Mouse (Mus musculus) urinary bladder, postnatal 4 days (tissue): ENCODE data around the gene Gm10775.
A peak's percentile ranks its signal among the peaks of the same experiment; 100 is the strongest.

Source experiments
- DNase-seq, 2 experiments: peaks; one replicate each; pipeline ENCODE4 v3.0.0; 2021 to 2022; ENCODE audit warnings: low spot score in 2 of 2

The Gm10775 gene

DNA sequence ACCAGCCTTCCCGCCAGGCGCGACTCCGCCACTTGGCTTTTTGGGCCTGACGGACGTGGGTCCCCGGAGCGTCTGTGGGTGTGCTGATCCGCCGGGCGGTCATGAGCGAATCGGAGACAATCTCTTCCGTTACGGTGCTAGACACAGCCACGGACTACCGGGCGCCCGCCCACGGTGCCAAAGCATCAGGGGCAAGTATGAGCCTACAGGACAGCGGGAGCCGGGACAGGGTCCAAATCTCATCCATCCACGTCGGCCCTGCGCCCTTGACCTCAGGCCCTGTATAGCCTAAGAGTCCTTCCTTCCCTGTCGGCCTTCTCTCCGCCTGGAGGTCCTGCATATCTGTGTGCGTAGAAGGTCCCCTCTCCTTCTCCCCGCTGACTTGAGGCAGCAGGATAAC lies at the start of gene Gm10775:
Gene Gm10775 (plus strand): TSS at position 301 of the 400 bp plus-strand sequence.
- DNase-seq = no peak

- no peak for DNase-seq
These were observed 33.4 kb upstream of the Gm10775 start for GRCm38 (mm10) chr13:65225945-65226344.

GRCm38 (mm10) chr13:65226657-65227056 lies 32.7 kb upstream of the Gm10775 start:
- DNase-seq = no peak

DNA sequence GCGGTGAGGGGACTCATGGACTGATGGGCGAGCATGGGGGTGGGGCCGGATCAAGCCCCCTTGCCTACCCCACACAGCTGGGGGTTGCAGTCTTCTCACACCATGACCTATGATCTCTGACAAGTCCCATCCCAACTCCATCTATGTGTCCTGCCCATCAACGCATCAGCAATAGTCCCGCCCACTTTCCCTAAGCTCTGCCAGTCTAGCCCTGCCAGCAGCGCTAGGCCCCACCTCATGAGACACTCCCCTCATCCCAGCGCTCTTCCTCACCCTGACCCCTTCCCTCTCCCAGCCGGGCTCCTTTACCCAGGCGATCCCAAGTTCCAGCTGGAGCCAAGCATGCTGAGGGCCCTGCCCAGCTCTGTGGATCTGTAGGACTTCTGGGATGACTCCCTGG lies 22.1 kb upstream of the Gm10775 start:
- DNase-seq = no peak

DNA sequence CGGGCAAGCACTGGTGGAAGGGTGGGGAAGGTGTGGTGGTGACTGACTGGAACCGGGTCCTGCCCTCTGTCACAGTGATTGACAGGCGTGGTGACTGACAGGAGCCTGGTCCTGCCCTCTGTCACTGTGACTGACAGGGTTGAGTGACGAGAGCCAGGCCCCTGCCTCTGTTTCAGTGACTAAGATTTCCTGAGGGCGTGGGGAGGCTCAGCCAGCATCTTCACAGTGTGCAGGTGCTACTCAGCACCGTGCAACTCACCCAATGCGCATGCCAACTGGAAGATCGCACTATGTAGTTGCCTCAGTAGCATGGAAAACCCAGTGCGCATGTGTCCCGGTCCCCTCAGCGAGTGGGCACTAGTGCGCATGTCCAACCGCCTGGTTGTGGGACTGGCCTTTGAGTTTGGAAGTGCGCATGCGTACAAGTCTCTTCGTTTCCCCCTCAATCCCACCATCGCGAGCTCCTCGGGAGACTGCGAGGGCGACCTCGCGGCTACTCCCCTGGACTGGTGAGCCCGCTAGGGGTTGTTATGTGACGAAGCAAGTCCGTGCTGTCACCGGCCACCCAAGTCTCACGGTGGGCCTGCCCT lies 18.7 kb upstream of the Gm10775 start:
- peak; percentile 94 to 95 for DNase-seq

- peak; percentile 91 to 95 for DNase-seq
These were observed 18.2 kb upstream of the Gm10775 start for GRCm38 (mm10) chr13:65241099-65241626.

DNA sequence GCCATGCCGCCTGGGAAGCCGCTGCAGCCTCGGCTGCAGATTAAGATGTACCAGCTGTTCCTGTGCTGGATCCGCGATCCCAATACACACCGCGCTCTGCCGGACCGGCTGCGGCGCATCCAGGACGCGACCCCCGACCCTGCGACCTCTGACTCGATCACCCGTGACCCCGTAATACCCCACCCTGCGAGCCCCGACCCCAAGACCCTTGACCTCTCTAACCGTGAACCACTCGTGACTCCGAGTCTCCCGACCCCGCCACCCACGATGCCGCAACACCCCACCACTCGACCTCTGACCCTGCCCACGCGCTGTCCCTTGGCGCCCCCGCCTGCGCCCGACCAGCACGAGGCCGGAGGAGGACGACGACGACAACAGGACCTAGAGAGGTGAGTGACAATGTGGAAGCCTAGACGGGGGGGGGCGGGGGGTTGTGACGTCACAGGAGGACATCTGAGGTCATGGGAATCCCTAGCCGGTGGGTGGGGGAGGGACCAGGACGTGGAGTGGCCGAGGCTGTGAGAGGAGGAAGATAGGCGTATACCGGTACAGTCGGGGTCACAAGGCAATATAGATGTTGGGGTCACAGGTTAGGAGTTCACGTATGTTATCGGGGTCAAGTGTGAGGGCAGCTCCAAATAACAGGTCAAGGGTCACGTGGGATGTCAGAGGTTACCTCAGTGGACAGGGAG lies 17.6 kb upstream of the Gm10775 start:
- no peak for DNase-seq

- DNase-seq = no peak
These were observed 17.0 kb upstream of the Gm10775 start for GRCm38 (mm10) chr13:65242319-65242787.

DNA sequence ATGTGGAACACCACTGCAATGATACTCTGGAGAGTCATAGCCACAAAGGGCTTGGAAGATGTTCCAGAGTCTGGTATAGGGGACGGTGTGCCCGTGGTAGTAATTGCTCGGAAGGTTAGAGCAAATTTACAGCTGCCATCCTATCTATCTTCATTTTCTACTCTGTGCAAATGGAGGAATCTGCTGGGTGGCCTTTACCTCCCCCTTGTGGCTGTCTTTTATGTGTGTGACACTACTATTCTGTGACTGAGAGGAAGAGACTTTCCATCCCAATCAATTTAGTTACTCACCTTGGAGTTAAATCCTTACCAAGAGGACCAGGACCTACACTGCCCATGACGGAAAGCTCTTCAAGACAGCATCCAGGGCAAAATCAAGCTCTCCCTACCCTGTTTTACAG lies 16.1 kb upstream of the Gm10775 start:
- DNase-seq = no peak

- no peak for DNase-seq
These were observed 974 bp upstream of the Gm10775 start for GRCm38 (mm10) chr13:65258175-65258954.

- DNase-seq = no peak
These were observed 2.7 kb downstream of the Gm10775 start for GRCm38 (mm10) chr13:65262086-65262485.

GRCm38 (mm10) chr13:65277994-65278382 lies 18.6 kb downstream of the Gm10775 start:
- DNase-seq = no peak

DNA sequence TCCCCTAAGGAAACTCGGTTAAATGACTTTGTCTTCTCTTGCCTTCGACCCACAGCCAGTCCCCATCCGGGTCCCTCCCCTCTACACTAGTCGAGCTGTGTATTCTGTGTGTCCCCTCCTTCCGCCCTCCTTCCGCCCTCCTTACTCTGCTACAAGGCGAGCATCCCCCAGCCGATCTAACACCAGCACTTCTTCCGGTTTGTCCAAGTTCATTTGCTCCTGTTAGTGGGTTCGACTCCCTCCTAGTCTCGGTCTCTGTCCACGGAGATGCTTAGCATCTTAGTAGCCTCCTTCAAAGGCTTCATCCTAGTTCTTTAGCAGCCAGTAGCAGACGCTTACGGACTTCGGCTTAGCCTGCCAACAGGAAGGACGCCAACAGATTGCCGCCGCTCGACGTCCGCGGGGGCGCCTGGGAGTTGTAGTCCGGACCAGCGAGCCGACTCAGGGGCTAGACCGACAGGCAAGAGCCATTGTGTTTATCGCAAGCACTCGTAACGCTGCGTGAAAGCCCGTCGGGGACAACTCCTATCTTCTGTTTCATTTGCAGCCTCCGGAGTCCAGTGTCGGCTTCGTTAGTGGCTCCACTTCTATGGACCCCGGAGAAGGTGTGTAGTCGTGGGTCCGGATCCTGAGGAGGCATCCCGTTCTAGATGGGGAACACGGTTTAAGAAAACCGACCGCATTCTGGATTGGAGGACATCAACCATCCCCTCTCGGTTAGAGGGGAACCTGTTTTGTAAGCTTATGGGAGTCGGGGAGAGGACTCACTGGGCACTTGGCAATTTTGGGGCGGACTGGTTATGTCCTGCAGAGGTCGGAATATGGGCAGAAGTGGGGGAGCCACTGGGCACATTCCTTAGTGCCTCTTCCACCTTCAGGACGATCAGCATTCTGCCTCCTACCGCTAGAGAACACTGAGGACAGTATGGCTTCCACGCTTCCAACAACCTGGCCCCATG lies 19.3 kb downstream of the Gm10775 start, which contains the start of gene Zfp369:
Gene Zfp369 (plus strand): TSS at position 432 of the 959 bp plus-strand sequence.
- peak; percentile 90 to 94 for DNase-seq

DNA sequence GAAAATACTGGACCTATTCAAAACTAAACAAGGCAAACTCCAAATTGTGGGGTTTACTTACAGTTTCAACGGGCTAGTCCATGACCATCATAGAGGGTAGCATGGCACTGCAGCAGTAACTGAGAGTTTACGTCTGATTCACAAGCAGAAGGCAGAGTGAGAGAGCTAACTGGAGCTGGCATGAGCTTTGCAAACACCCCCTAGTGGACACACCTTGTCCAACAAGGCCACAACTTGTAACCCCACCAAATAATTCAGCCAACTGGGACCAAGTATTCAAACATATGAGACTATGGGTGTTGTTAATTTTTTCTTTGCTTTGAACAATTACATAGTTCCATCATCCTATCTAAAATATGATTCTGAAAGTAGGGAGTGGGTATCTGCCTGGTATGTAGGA lies 27.4 kb downstream of the Gm10775 start:
- DNase-seq = no peak

GRCm38 (mm10) chr13:65296354-65296753 lies 37.0 kb downstream of the Gm10775 start:
- no peak for DNase-seq
